Mouse (Mus musculus): ENCODE results near the gene Gadd45g. TPM values are rescaled to one million over a fixed set of nuclear protein-coding genes. Genes with fewer than 3 reads are reported as not detected.

Gene Gadd45g
- total and polyA plus RNA-seq, 3 experiments, result 2.5 to 2.9 (median 2.7) TPM

- DNase-seq (ENCODE audit: extremely low read depth), result no peak
- no peak for TF ChIP-seq PAX5 (IDR thresholded peaks at IDR 0.05; ENCODE audit: low read length)
- no peak for TF ChIP-seq ETS1 (conservative IDR thresholded peaks at IDR 0.05; ENCODE audit: low read depth, low read length)
- no peak for TF ChIP-seq JUND (conservative IDR thresholded peaks at IDR 0.05; ENCODE audit: low read depth, low read length)
- no peak for TF ChIP-seq ZNF384 (IDR thresholded peaks at IDR 0.05; ENCODE audit: low read depth, low read length)
- TF ChIP-seq ZKSCAN1 (IDR thresholded peaks at IDR 0.05; ENCODE audit: borderline replicate concordance, low read depth, low read length), result no peak
- no peak for TF ChIP-seq TCF12 (IDR thresholded peaks at IDR 0.05; ENCODE audit: low read depth, low read length)
- TF ChIP-seq SMC3 (IDR thresholded peaks at IDR 0.05; ENCODE audit: low read depth, low read length), result no peak
- no peak for TF ChIP-seq ZMIZ1 (IDR thresholded peaks at IDR 0.05; ENCODE audit: low read depth, low read length)
- TF ChIP-seq MAX (IDR thresholded peaks at IDR 0.05; ENCODE audit: low read length), result no peak
- TF ChIP-seq BHLHE40 (IDR thresholded peaks at IDR 0.05; ENCODE audit: low read depth, low read length), result no peak
- no peak for TF ChIP-seq POLR2A (IDR thresholded peaks at IDR 0.05; ENCODE audit: low read depth, low read length)
- no peak for TF ChIP-seq NRF1 (IDR thresholded peaks at IDR 0.05; ENCODE audit: low read depth, low read length)
- TF ChIP-seq GABPA (IDR thresholded peaks at IDR 0.05; ENCODE audit: insufficient replicate concordance, low read depth, low read length), result no peak
- no peak for TF ChIP-seq HCFC1 (IDR thresholded peaks at IDR 0.05; ENCODE audit: low read depth, low read length)
- no peak for TF ChIP-seq MEF2A (IDR thresholded peaks at IDR 0.05; ENCODE audit: borderline replicate concordance, low read depth, low read length)
- no peak for TF ChIP-seq IRF4 (IDR thresholded peaks at IDR 0.05; ENCODE audit: low read depth, low read length)
- no peak for TF ChIP-seq CHD2 (IDR thresholded peaks at IDR 0.05; ENCODE audit: low read length)
- no peak for TF ChIP-seq UBTF (IDR thresholded peaks at IDR 0.05; ENCODE audit: low read depth, low read length)
- H3K4me2 ChIP-seq (ENCODE audit: insufficient read depth, low read depth, poor library complexity, severe bottlenecking), result no peak overlapping the region
- peaks cover 28% of the 10 kb centered on the region for H3K27me3 ChIP-seq (replicated peaks)
- no peak overlapping the region for H3K27ac ChIP-seq (ENCODE audit: insufficient read depth, low read depth)
- peaks cover 5 to 21% of the 10 kb centered on the region in 2 experiments; a peak in 3 of 4 replicates for H3K4me1 ChIP-seq (ENCODE audit: control insufficient read depth in 1 of 2, insufficient read depth in 2 of 2)
- dilution Hi-C loops (cut with MboI; ENCODE audit: extremely low pct_ligation_motif_present, extremely low pct_unique_long_range_greater_than_20kb, low sequenced_read_pairs), result loop anchor here (25.0 kb wide), 1 partner anchor 346 kb away; no protein-coding TSS in a partner anchor
- H3K79me2 ChIP-seq (replicated peaks; ENCODE audit: control insufficient read depth, extremely low read depth, insufficient read depth, poor library complexity, severe bottlenecking), result no peaks in the 10 kb centered on the region
- no peaks in the 10 kb centered on the region for H3K9me3 ChIP-seq (replicated peaks; ENCODE audit: low read length)
- in situ Hi-C loops (cut with MboI; ENCODE audit: low pct_ligation_motif_present, low pct_unique_long_range_greater_than_20kb, low sequenced_read_pairs), result loop anchor here (10.0 to 25.0 kb wide), 4 partner anchors 123 to 1146 kb away; partner anchors contain the start of gene Nfil3
- no peak overlapping the region for H3K4me3 ChIP-seq (replicated peaks in 1 of 3; ENCODE audit: low read depth in 2 of 3, low read length in 2 of 3, poor library complexity in 1 of 3)
- H3K36me3 ChIP-seq (replicated peaks in 1 of 2; ENCODE audit: control insufficient read depth in 1 of 2, insufficient read depth in 1 of 2, low read length in 1 of 2), result no peaks in the 10 kb centered on the region
- H3K9ac ChIP-seq (ENCODE audit: insufficient read depth, low read depth), result no peak overlapping the region
These were observed 4.8 kb upstream of the Gadd45g start for GRCm38 (mm10) chr13:51841541-51842115.

DNA sequence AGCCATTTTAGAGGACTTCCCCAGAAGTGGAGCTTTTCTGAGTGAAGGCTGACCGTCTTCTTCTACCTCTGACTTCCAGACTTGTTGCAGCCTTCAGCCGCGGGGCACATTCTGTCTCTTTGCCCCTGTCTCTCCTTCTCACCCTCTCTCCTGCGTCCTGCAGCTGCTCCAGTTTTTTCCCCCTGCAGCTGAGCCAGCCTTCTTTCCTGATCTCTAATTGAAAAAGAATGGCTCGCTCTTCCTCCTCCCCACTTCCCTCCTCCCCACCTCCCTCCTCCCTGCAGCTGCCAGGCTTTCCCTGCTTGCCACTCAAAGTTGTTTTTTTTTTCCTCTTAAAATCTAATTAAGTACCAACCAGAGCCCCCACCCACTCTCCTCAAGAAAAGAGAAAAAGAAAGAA, 4.3 kb upstream of the Gadd45g start:
- Histone ChIP-seq H3K9me3 (replicated peaks; ENCODE audit: low read length) (no peaks in the 10 kb centered on the region), H3K79me2 (replicated peaks; ENCODE audit: control insufficient read depth, extremely low read depth, insufficient read depth, poor library complexity, severe bottlenecking) (no peaks in the 10 kb centered on the region), H3K4me3 (replicated peaks in 1 of 3; ENCODE audit: low read depth in 2 of 3, low read length in 2 of 3, poor library complexity in 1 of 3) (no peak overlapping the region), H3K36me3 (replicated peaks in 1 of 2; ENCODE audit: control insufficient read depth in 1 of 2, insufficient read depth in 1 of 2, low read length in 1 of 2) (no peaks in the 10 kb centered on the region), H3K4me1 (ENCODE audit: control insufficient read depth in 1 of 2, insufficient read depth in 2 of 2) (peaks cover 8 to 27% of the 10 kb centered on the region in 2 experiments), H3K27me3 (replicated peaks) (peaks cover 30% of the 10 kb centered on the region), H3K4me2 (ENCODE audit: insufficient read depth, low read depth, poor library complexity, severe bottlenecking) (peak overlapping the region; percentile 45), H3K9ac (ENCODE audit: insufficient read depth, low read depth) (no peak overlapping the region), H3K27ac (ENCODE audit: insufficient read depth, low read depth) (no peak overlapping the region)
- no peak for TF ChIP-seq IRF4 (IDR thresholded peaks at IDR 0.05; ENCODE audit: low read depth, low read length)
- no peak for TF ChIP-seq NELFE (IDR thresholded peaks at IDR 0.05; ENCODE audit: low read depth, low read length)
- TF ChIP-seq MAX (IDR thresholded peaks at IDR 0.05; ENCODE audit: low read length), result no peak
- TF ChIP-seq MEF2A (IDR thresholded peaks at IDR 0.05; ENCODE audit: borderline replicate concordance, low read depth, low read length), result no peak
- no peak for TF ChIP-seq MXI1 (IDR thresholded peaks at IDR 0.05; ENCODE audit: low read depth, low read length)
- no peak for TF ChIP-seq RAD21 (IDR thresholded peaks at IDR 0.05; ENCODE audit: low read depth, low read length)
- TF ChIP-seq SIN3A (IDR thresholded peaks at IDR 0.05; ENCODE audit: low read length), result no peak
- no peak for TF ChIP-seq NRF1 (IDR thresholded peaks at IDR 0.05; ENCODE audit: low read depth, low read length)
- TF ChIP-seq USF2 (conservative IDR thresholded peaks at IDR 0.05; ENCODE audit: low read depth, low read length), result no peak
- TF ChIP-seq KAT2A (IDR thresholded peaks at IDR 0.05; ENCODE audit: insufficient replicate concordance, low read length), result no peak
- no peak for TF ChIP-seq POLR2A (IDR thresholded peaks at IDR 0.05; ENCODE audit: low read depth, low read length)
- TF ChIP-seq ZC3H11A (IDR thresholded peaks at IDR 0.05; ENCODE audit: low read depth, low read length), result no peak
- TF ChIP-seq BHLHE40 (IDR thresholded peaks at IDR 0.05; ENCODE audit: low read depth, low read length), result no peak
- no peak for TF ChIP-seq ZMIZ1 (IDR thresholded peaks at IDR 0.05; ENCODE audit: low read depth, low read length)
- no peak for TF ChIP-seq USF1 (IDR thresholded peaks at IDR 0.05; ENCODE audit: low read depth, low read length)
- no peak for TF ChIP-seq E2F4 (IDR thresholded peaks at IDR 0.05; ENCODE audit: insufficient replicate concordance, low read depth, low read length)
- in situ Hi-C loops (cut with MboI; ENCODE audit: low pct_ligation_motif_present, low pct_unique_long_range_greater_than_20kb, low sequenced_read_pairs), result loop anchor here (10.0 to 25.0 kb wide), 4 partner anchors 123 to 1145 kb away; partner anchors contain the start of gene Nfil3
- dilution Hi-C loops (cut with MboI; ENCODE audit: extremely low pct_ligation_motif_present, extremely low pct_unique_long_range_greater_than_20kb, low sequenced_read_pairs), result loop anchor here (25.0 kb wide), 1 partner anchor 345 kb away; no protein-coding TSS in a partner anchor
- DNase-seq (ENCODE audit: extremely low read depth), result no peak
